Mouse (Mus musculus): Measurements from ENCODE around the gene Nmnat3.

- TF ChIP-seq ZC3H11A (IDR thresholded peaks at IDR 0.05; ENCODE audit: borderline replicate concordance, low read depth, low read length) (no peak), ZNF384 (IDR thresholded peaks at IDR 0.05; ENCODE audit: low read depth, low read length) (no peak), CHD2 (IDR thresholded peaks at IDR 0.05; ENCODE audit: low read depth, low read length) (no peak), HCFC1 (IDR thresholded peaks at IDR 0.05; ENCODE audit: borderline replicate concordance, insufficient read depth, low read length) (no peak), MAFK (IDR thresholded peaks at IDR 0.05; ENCODE audit: insufficient read depth, low read depth, low read length) (no peak)
Measured at GRCm38 (mm10) chr9:98312622-98313374, 25.6 kb downstream of the Nmnat3 start.
